Mouse (Mus musculus): ENCODE results near the gene B3gnt9. TPM values are rescaled to one million over a fixed set of nuclear protein-coding genes. Genes with fewer than 3 reads are reported as not detected.

The B3gnt9 gene
- 20.0 and 42.4 TPM in 2 replicates for polyA plus RNA-seq (2012; rRNA removed; ENCODE audit: low replicate concordance)

GRCm38 (mm10) chr8:105254966-105255350, at the start of gene B3gnt9:
TSS of gene B3gnt9 (minus strand) at chr8:105255153.

GRCm38 (mm10) chr8:105297511-105298192, 42.7 kb upstream of the B3gnt9 start, which contains the start of gene E2f4:
TSS of gene E2f4 (plus strand) at chr8:105297663.

GRCm38 (mm10) chr8:105295895-105296573, 41.1 kb upstream of the B3gnt9 start, which contains the start of gene Exoc3l:
TSS of gene Exoc3l (minus strand) at chr8:105296101.

GRCm38 (mm10) chr8:105289805-105290460, 35.0 kb upstream of the B3gnt9 start, which contains the start of gene 4931428F04Rik:
TSS of gene 4931428F04Rik (minus strand) at chr8:105289864.

GRCm38 (mm10) chr8:105275840-105276239, 20.9 kb upstream of the B3gnt9 start, which contains the start of gene Nol3:
TSS of gene Nol3 (plus strand) at chr8:105276140.

GRCm38 (mm10) chr8:105269461-105269947, 14.6 kb upstream of the B3gnt9 start, which contains the start of gene Hsf4:
TSS of gene Hsf4 (plus strand) at chr8:105269801.

GRCm38 (mm10) chr8:105264024-105264982, 9.3 kb upstream of the B3gnt9 start, which contains the start of the genes Tradd and Fbxl8:
TSS of gene Tradd (minus strand) at chr8:105264609.
TSS of gene Fbxl8 (plus strand) at chr8:105264648.

GRCm38 (mm10) chr8:105224413-105225271, 30.3 kb downstream of the B3gnt9 start, which contains the start of gene D230025D16Rik:
TSS of gene D230025D16Rik (plus strand) at chr8:105225145.

Other genes starting within 250 kb of the B3gnt9 start
- 0.06 and 3.1 TPM in 2 replicates for gene Ces3a, start 206.6 kb downstream of the B3gnt9 start, polyA plus RNA-seq (2012; rRNA removed; ENCODE audit: low replicate concordance)
- 1.4 TPM in 1 of 2 replicates, not detected in the other for gene Ces3b, start 171.4 kb downstream of the B3gnt9 start, polyA plus RNA-seq (2012; rRNA removed; ENCODE audit: low replicate concordance)
- gene Ces4a, start 123.4 kb downstream of the B3gnt9 start, polyA plus RNA-seq (2012; rRNA removed; ENCODE audit: low replicate concordance): 0.83 TPM in 1 of 2 replicates, not detected in the other
- gene Cbfb, start 84.5 kb downstream of the B3gnt9 start, polyA plus RNA-seq (2012; rRNA removed; ENCODE audit: low replicate concordance): 10.1 and 12.8 TPM in 2 replicates
- 21.3 and 32.9 TPM in 2 replicates for gene D230025D16Rik, start 30.0 kb downstream of the B3gnt9 start, polyA plus RNA-seq (2012; rRNA removed; ENCODE audit: low replicate concordance)
- gene Tradd, start 9.5 kb upstream of the B3gnt9 start, polyA plus RNA-seq (2012; rRNA removed; ENCODE audit: low replicate concordance): 14.7 and 29.5 TPM in 2 replicates
- 13.6 and 27.9 TPM in 2 replicates for gene Fbxl8, start 9.5 kb upstream of the B3gnt9 start, polyA plus RNA-seq (2012; rRNA removed; ENCODE audit: low replicate concordance)
- 5.7 and 7.1 TPM in 2 replicates for gene Hsf4, start 14.6 kb upstream of the B3gnt9 start, polyA plus RNA-seq (2012; rRNA removed; ENCODE audit: low replicate concordance)
- gene Nol3, start 21.0 kb upstream of the B3gnt9 start, polyA plus RNA-seq (2012; rRNA removed; ENCODE audit: low replicate concordance): 10.8 and 11.1 TPM in 2 replicates
- gene 4931428F04Rik, start 34.7 kb upstream of the B3gnt9 start, polyA plus RNA-seq (2012; rRNA removed; ENCODE audit: low replicate concordance): 4.1 and 4.6 TPM in 2 replicates
- 12.2 and 13.7 TPM in 2 replicates for gene Exoc3l, start 40.9 kb upstream of the B3gnt9 start, polyA plus RNA-seq (2012; rRNA removed; ENCODE audit: low replicate concordance)
- 138 and 144 TPM in 2 replicates for gene E2f4, start 42.5 kb upstream of the B3gnt9 start, polyA plus RNA-seq (2012; rRNA removed; ENCODE audit: low replicate concordance)
- gene Elmo3, start 50.4 kb upstream of the B3gnt9 start, polyA plus RNA-seq (2012; rRNA removed; ENCODE audit: low replicate concordance): 21.8 and 24.6 TPM in 2 replicates
- gene Lrrc29, start 71.1 kb upstream of the B3gnt9 start, polyA plus RNA-seq (2012; rRNA removed; ENCODE audit: low replicate concordance): 9.4 and 10.4 TPM in 2 replicates
- 90.7 and 97.1 TPM in 2 replicates for gene Tmem208, start 71.2 kb upstream of the B3gnt9 start, polyA plus RNA-seq (2012; rRNA removed; ENCODE audit: low replicate concordance)
- gene Fhod1, start 92.8 kb upstream of the B3gnt9 start, polyA plus RNA-seq (2012; rRNA removed; ENCODE audit: low replicate concordance): 32.0 and 32.7 TPM in 2 replicates
- 5.3 TPM in 2 replicates for gene Slc9a5, start 93.7 kb upstream of the B3gnt9 start, polyA plus RNA-seq (2012; rRNA removed; ENCODE audit: low replicate concordance)
- 0.96 and 1.4 TPM in 2 replicates for gene Plekhg4, start 118.1 kb upstream of the B3gnt9 start, polyA plus RNA-seq (2012; rRNA removed; ENCODE audit: low replicate concordance)
- 0.22 and 0.29 TPM in 2 replicates for gene Kctd19, start 158.3 kb upstream of the B3gnt9 start, polyA plus RNA-seq (2012; rRNA removed; ENCODE audit: low replicate concordance)
- gene Lrrc36, start 158.4 kb upstream of the B3gnt9 start, polyA plus RNA-seq (2012; rRNA removed; ENCODE audit: low replicate concordance): 1.2 and 2.4 TPM in 2 replicates
- 150 and 216 TPM in 2 replicates for gene Tppp3, start 216.4 kb upstream of the B3gnt9 start, polyA plus RNA-seq (2012; rRNA removed; ENCODE audit: low replicate concordance)
- 57.4 and 64.6 TPM in 2 replicates for gene Zdhhc1, start 241.7 kb upstream of the B3gnt9 start, polyA plus RNA-seq (2012; rRNA removed; ENCODE audit: low replicate concordance)

Data from mammary gland, adult 2 months (tissue).